Mouse (Mus musculus): ENCODE measurements around the gene Gm1979. TPM values are rescaled to one million over a fixed set of nuclear protein-coding genes. Genes with fewer than 3 reads are reported as not detected.

Gene Gm1979
- polyA plus RNA-seq, 1 experiment from 2014 or later, result not detected

Other genes with a start within 250 kb of the Gm1979 start
- 28.6 and 29.7 TPM in 2 replicates for gene Actr3b, start 244.8 kb downstream of the Gm1979 start, polyA plus RNA-seq (2015; fragmentation: Nextera tagmentation; extraction: Ambion mirVana)
- gene Gm21663, start 62.4 kb downstream of the Gm1979 start, polyA plus RNA-seq (2015; fragmentation: Nextera tagmentation; extraction: Ambion mirVana), result not detected in 2 replicates
- 0.10 TPM in 1 of 2 replicates, not detected in the other for gene Gm21671, start 50.4 kb downstream of the Gm1979 start, polyA plus RNA-seq (2015; fragmentation: Nextera tagmentation; extraction: Ambion mirVana)
- 0.09 and 0.10 TPM in 2 replicates for gene Gm21680, start 32.1 kb downstream of the Gm1979 start, polyA plus RNA-seq (2015; fragmentation: Nextera tagmentation; extraction: Ambion mirVana)
- gene Gm21698, start 16.1 kb downstream of the Gm1979 start, polyA plus RNA-seq (2015; fragmentation: Nextera tagmentation; extraction: Ambion mirVana), result 0.11 TPM in 1 of 2 replicates, not detected in the other
- not detected in 2 replicates for gene Gm5862, start 18.1 kb upstream of the Gm1979 start, polyA plus RNA-seq (2015; fragmentation: Nextera tagmentation; extraction: Ambion mirVana)
- gene Speer4a, start 34.8 kb upstream of the Gm1979 start, polyA plus RNA-seq (2015; fragmentation: Nextera tagmentation; extraction: Ambion mirVana), result 0.13 TPM in 1 of 2 replicates, not detected in the other
- 0.05 and 0.10 TPM in 2 replicates for gene Gm7347, start 53.8 kb upstream of the Gm1979 start, polyA plus RNA-seq (2015; fragmentation: Nextera tagmentation; extraction: Ambion mirVana)
- not detected in 2 replicates for gene Gm10471, start 84.5 kb upstream of the Gm1979 start, polyA plus RNA-seq (2015; fragmentation: Nextera tagmentation; extraction: Ambion mirVana)
- 0.13 TPM in 1 of 2 replicates, not detected in the other for gene 5031410I06Rik, start 100.6 kb upstream of the Gm1979 start, polyA plus RNA-seq (2015; fragmentation: Nextera tagmentation; extraction: Ambion mirVana)
- 0.09 TPM in 1 of 2 replicates, not detected in the other for gene Gm10220, start 116.6 kb upstream of the Gm1979 start, polyA plus RNA-seq (2015; fragmentation: Nextera tagmentation; extraction: Ambion mirVana)

All from heart, embryonic 15.5 days (tissue).